Mouse (Mus musculus): ENCODE measurements around the gene Ttc5.
"Not testable (repeated sequence)": the region's sequence is repeated elsewhere in the genome, so short reads cannot be mapped to it uniquely, and the experiment has no call there.

The Ttc5 gene

DNA sequence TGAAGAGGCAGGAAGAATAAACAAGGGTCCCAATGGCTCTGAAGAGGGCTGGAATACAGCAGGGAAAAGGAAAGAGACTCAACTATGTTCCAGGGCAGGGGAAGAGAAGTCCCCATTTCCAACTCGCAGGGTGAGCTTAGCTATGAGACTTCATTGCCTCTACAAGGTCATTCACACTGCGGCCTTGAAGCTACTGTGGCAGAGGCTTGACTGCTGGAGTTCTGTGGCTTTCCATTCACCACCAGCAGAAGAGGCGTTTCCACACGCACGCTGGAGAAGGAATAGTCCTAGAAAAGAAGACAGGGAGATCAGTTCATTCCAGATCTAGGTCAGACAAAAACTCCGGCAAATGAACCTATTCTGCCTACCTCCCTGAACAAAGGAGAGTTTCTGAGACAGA lies 19.6 kb downstream of the Ttc5 start:
- DNase-seq = no peak

- no peak for DNase-seq
Measured at GRCm38 (mm10) chr14:50758416-50759085, 26.8 kb downstream of the Ttc5 start.

GRCm38 (mm10) chr14:50744994-50745393 lies 40.3 kb downstream of the Ttc5 start, which contains the start of gene Olfr749:
Gene Olfr749 (minus strand): TSS chr14:50745094.
- DNase-seq = no peak

GRCm38 (mm10) chr14:50741584-50741983 lies 43.7 kb downstream of the Ttc5 start:
- no peak for DNase-seq

DNA sequence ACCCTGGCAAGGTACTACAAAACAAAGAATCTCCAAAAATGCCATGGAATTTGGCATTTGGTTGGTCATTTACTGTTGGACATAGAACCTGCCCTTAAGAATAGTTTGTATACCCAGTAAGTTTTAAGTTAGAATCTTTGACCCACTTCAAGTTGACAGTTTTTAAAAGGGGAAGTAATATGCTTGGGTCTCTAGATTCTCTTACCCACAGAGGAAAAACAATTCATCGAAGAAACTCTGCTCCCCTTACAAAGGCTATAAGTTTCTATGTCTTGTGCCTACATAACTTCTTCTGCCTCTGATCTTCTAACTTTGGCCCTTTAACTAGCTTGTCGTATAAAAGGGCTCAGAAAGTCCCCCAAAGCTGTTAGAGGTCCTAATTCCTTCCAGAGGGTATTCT lies 45.0 kb downstream of the Ttc5 start:
- no peak for DNase-seq

GRCm38 (mm10) chr14:50722371-50722770 lies 62.9 kb downstream of the Ttc5 start:
- DNase-seq = not testable (repeated sequence)

DNA sequence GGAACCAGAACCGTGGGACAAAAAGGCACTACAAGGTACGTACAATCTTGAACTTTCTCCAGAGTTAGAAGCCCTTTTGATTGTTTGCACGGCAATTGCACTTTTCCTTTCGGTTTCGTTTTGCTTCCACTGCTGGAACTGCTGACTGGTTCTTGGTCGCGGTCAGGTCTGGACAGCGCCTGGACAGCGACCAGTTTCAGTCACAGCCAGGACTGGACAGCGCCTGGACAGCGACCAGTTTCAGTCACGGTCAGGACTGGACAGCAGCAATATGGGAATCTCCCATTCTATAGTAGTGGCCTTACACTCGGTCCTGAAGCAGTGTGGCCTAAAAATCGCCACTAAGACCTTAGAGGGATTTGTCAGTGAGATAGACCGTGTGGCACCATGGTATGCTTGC lies 65.4 kb downstream of the Ttc5 start:
- not testable (repeated sequence) for DNase-seq
